Mouse (Mus musculus): ENCODE results near the gene Snapc2.
A peak's percentile ranks its signal among the peaks of the same experiment; 100 is the strongest.

The Snapc2 gene

GRCm38 (mm10) chr8:4265160-4265914, 12.5 kb downstream of the Snapc2 start:
- no peak for DNase-seq (ENCODE audit: low spot score in 2 of 2)

GRCm38 (mm10) chr8:4267627-4268026, 14.7 kb downstream of the Snapc2 start:
- DNase-seq (ENCODE audit: low spot score in 2 of 2) = peak in 1 of 2 experiments; percentile 71

- no peak for DNase-seq (ENCODE audit: low spot score in 2 of 2)
Measured at GRCm38 (mm10) chr8:4269609-4270008, 16.7 kb downstream of the Snapc2 start.

GRCm38 (mm10) chr8:4275275-4276110, 22.6 kb downstream of the Snapc2 start, which contains the start of gene Timm44:
Gene Timm44, minus strand, starts transcription at chr8:4275913.
- peak; percentile 90 to 94 for DNase-seq (ENCODE audit: low spot score in 2 of 2)

- no peak for DNase-seq (ENCODE audit: low spot score in 2 of 2)
Measured at GRCm38 (mm10) chr8:4276111-4276465, 23.2 kb downstream of the Snapc2 start.

- no peak for DNase-seq (ENCODE audit: low spot score in 2 of 2)
Measured at GRCm38 (mm10) chr8:4292738-4293137, 39.9 kb downstream of the Snapc2 start.

- no peak for DNase-seq (ENCODE audit: low spot score in 2 of 2)
Measured at GRCm38 (mm10) chr8:4297822-4298221, 44.9 kb downstream of the Snapc2 start.

GRCm38 (mm10) chr8:4304124-4304547, 51.3 kb downstream of the Snapc2 start:
- DNase-seq (ENCODE audit: low spot score in 2 of 2) = no peak
